Mouse (Mus musculus) embryonic facial prominence, embryonic 11.5 days (tissue): ENCODE measurements at regions not wholly inside any gene's neighbourhood (a gene's known extent, or its start where the extent isn't known, plus 50 kb on each side); places are given as distances from the start of the nearest gene placed in this dataset.
A peak's percentile ranks its signal among the peaks of the same experiment; 100 is the strongest.

Experiments used
- ATAC-seq: fragments of 200-750 bp; cut with Nextera tagmentation; replicated peaks from 2 replicates; pipeline ENCODE4 v1.8.0; 2017; ENCODE audit warnings: low read depth; ENCODE audit not compliant: insufficient number of reproducible peaks, low FRiP score, low TSS enrichment
- DNase-seq: peaks from one replicate; pipeline ENCODE4 v3.0.0-alpha.2; 2015; ENCODE audit warnings: low spot score
- H3K27ac ChIP-seq: fragments of 300-500 bp; sonication (generic); replicated peaks from 2 replicates; pipeline ENCODE4 v1.5.1; 2014; ENCODE audit warnings: mild to moderate bottlenecking, low read depth, low read length, control low read depth
- H3K27me3 ChIP-seq: fragments of 300-500 bp; sonication (generic); 2 replicates; pipeline ENCODE4 v1.6.1; 2014; ENCODE audit warnings: mild to moderate bottlenecking, low read length, moderate library complexity, mixed read lengths; ENCODE audit not compliant: control insufficient read depth, insufficient read depth
- H3K36me3 ChIP-seq: fragments of 300-500 bp; sonication (generic); replicated peaks from 2 replicates; pipeline ENCODE4 v1.6.1; 2014; ENCODE audit warnings: low read depth, mild to moderate bottlenecking, low read length, moderate library complexity, mixed read lengths; ENCODE audit not compliant: control insufficient read depth, insufficient read depth
- H3K4me1 ChIP-seq: fragments of 300-500 bp; sonication (generic); 2 replicates; pipeline ENCODE4 v1.6.1; 2014; ENCODE audit warnings: low read length, mixed read lengths; ENCODE audit not compliant: control insufficient read depth, insufficient read depth
- H3K4me2 ChIP-seq: fragments of 300-500 bp; sonication (generic); 2 replicates; pipeline ENCODE4 v1.6.1; 2014; ENCODE audit warnings: low read depth, mild to moderate bottlenecking, control low read depth, low read length, moderate library complexity
- H3K4me3 ChIP-seq: fragments of 300-500 bp; sonication (generic); 2 replicates; pipeline ENCODE4 v1.5.1; 2014; ENCODE audit warnings: low read depth, low read length, control low read depth
- H3K9ac ChIP-seq: fragments of 300-500 bp; sonication (generic); replicated peaks from 2 replicates; pipeline ENCODE4 v1.6.1; 2014; ENCODE audit warnings: mild to moderate bottlenecking, control low read depth, low read length
- H3K9me3 ChIP-seq: fragments of 300-500 bp; sonication (generic); replicated peaks from 2 replicates; pipeline ENCODE4 v1.6.1; 2016; ENCODE audit warnings: mild to moderate bottlenecking, low read length, inconsistent platforms, mixed read lengths; ENCODE audit not compliant: control insufficient read depth
- WGBS: fragments of 180-500 bp; shearing (Covaris S2); extraction: QIAGEN DNeasy Blood & Tissue Kit; methylation state at CpG from one replicate; pipeline ENCODE4 v1.1.7; 2014; 5-methylcytosine and 5-hydroxymethylcytosine counted together

GRCm38 (mm10) chr4:124484613-124485586 lies 125.7 kb downstream of the 3100002H09Rik start:
- no peaks in the 10 kb centered on the region for H3K36me3 ChIP-seq
- H3K4me2 ChIP-seq: no peak overlapping the region
- DNase-seq: no peak
- H3K4me3 ChIP-seq: no peak overlapping the region
- ATAC-seq: 0 out of 2 replicates have a peak, but pooled peaks have one; percentile 29
- H3K9me3 ChIP-seq: peaks cover 3% of the 10 kb centered on the region; the same call in 1 of the 2 replicates
- no peak overlapping the region for H3K27ac ChIP-seq
- H3K4me1 ChIP-seq: peaks cover 3% of the 10 kb centered on the region; the same call in 1 of the 2 replicates
- 36% methylated on average over 19 of the region's 19 CpGs for WGBS
- peaks cover 12% of the 10 kb centered on the region for H3K27me3 ChIP-seq
- H3K9ac ChIP-seq: no peak overlapping the region

DNA sequence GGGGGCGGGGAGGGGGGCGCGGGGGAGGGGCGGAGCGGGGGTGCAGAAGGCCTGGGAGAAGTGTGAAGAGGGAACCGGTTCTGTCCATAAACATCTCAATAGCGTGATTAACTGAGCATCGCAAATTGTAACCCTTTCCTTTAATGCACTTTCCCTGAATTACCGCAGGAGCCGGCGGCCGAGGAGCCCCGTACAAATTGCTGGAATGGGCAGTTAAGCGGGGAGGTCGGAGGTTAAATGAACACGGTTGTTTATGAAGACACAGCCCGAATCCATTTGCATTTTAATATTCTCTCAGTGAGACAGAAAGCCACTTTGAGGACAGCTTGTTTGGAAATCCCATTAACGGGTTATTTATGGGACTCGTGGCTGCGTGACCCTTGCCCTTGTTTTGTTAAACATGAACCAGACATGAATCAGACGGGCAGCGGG lies 132.7 kb downstream of the 3100002H09Rik start:
- DNase-seq (peak; percentile 41), ATAC-seq (peak; percentile 31; the same call in 1 of the 2 replicates)
- WGBS: 2% methylated on average over 22 of the region's 22 CpGs
- Histone ChIP-seq H3K4me3 (no peak overlapping the region), H3K36me3 (no peaks in the 10 kb centered on the region), H3K4me1 (0 out of 2 replicates have a peak, but pooled peaks cover 2% of the 10 kb centered on the region), H3K9me3 (no peaks in the 10 kb centered on the region), H3K4me2 (peak overlapping the region; percentile 46), H3K9ac (no peak overlapping the region), H3K27ac (no peak overlapping the region), H3K27me3 (peaks cover 25% of the 10 kb centered on the region)

- Histone ChIP-seq H3K36me3 (no peaks in the 10 kb centered on the region), H3K4me3 (no peak overlapping the region), H3K9ac (no peak overlapping the region), H3K4me2 (peak overlapping the region; percentile 46), H3K27me3 (peaks cover 23% of the 10 kb centered on the region), H3K27ac (no peak overlapping the region), H3K9me3 (no peaks in the 10 kb centered on the region), H3K4me1 (0 out of 2 replicates have a peak, but pooled peaks cover 2% of the 10 kb centered on the region)
- DNase-seq (peak; percentile 40), ATAC-seq (peak; percentile 44; the same call in 1 of the 2 replicates)
- 17% methylated on average over 14 of the region's 14 CpGs for WGBS
These were observed 133.2 kb downstream of the 3100002H09Rik start for GRCm38 (mm10) chr4:124477359-124477868.

- H3K36me3 ChIP-seq: no peaks in the 10 kb centered on the region
- no peaks in the 10 kb centered on the region; the same call in 1 of the 2 replicates for H3K27me3 ChIP-seq
- H3K9ac ChIP-seq: no peak overlapping the region
- no peak overlapping the region for H3K4me3 ChIP-seq
- DNase-seq: no peak
- no peak for ATAC-seq
- no peaks in the 10 kb centered on the region for H3K4me1 ChIP-seq
- no peak overlapping the region for H3K27ac ChIP-seq
- WGBS: 71% methylated on average over 18 of the region's 18 CpGs
- no peaks in the 10 kb centered on the region for H3K9me3 ChIP-seq
- H3K4me2 ChIP-seq: no peak overlapping the region
These were observed 145.3 kb downstream of the 3100002H09Rik start for GRCm38 (mm10) chr4:124465229-124465820.

- no peak overlapping the region for H3K4me3 ChIP-seq
- no peak overlapping the region for H3K27ac ChIP-seq
- WGBS: 33% methylated on average over 14 of the region's 14 CpGs
- DNase-seq: peak; percentile 33
- H3K27me3 ChIP-seq: no peaks in the 10 kb centered on the region
- peaks cover 7% of the 10 kb centered on the region for H3K4me1 ChIP-seq
- no peaks in the 10 kb centered on the region for H3K36me3 ChIP-seq
- no peak for ATAC-seq
- H3K9ac ChIP-seq: no peak overlapping the region
- H3K4me2 ChIP-seq: no peak overlapping the region
- H3K9me3 ChIP-seq: no peaks in the 10 kb centered on the region
These were observed 154.9 kb downstream of the 3100002H09Rik start for GRCm38 (mm10) chr4:124455511-124456338.

- H3K36me3 ChIP-seq: no peaks in the 10 kb centered on the region
- no peak overlapping the region for H3K4me2 ChIP-seq
- 11% methylated on average over 3 of the region's 3 CpGs for WGBS
- peaks cover 6% of the 10 kb centered on the region for H3K4me1 ChIP-seq
- H3K9ac ChIP-seq: no peak overlapping the region
- no peaks in the 10 kb centered on the region for H3K9me3 ChIP-seq
- peak; percentile 82 for ATAC-seq
- H3K27ac ChIP-seq: no peak overlapping the region
- DNase-seq: peak; percentile 61
- no peaks in the 10 kb centered on the region for H3K27me3 ChIP-seq
- H3K4me3 ChIP-seq: no peak overlapping the region
These were observed 159.5 kb downstream of the 3100002H09Rik start for GRCm38 (mm10) chr4:124451131-124451530.

DNA sequence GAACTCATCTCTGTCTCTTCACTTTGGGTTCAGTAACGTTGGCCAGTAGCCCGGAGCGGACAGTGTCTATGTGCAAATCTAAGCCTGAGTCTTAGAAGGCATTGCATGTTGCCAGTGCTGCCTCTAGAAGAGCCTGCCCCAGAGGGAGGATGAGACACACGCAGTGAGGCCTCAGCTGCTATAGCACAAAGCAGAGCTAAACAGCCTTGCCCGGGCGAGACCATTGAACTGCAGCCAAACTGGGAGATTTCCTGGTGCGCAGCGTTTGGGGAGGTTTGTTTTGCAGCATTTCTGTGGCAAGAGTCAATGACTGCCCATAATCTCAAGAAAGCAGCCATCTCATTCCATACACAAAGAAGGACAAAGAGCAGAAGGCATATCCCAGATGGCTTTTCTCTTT lies 164.0 kb downstream of the 3100002H09Rik start:
- Histone ChIP-seq H3K27me3 (peaks cover 9% of the 10 kb centered on the region; the same call in 1 of the 2 replicates), H3K9me3 (no peaks in the 10 kb centered on the region), H3K4me2 (no peak overlapping the region), H3K4me1 (peaks cover 8% of the 10 kb centered on the region), H3K36me3 (no peaks in the 10 kb centered on the region), H3K4me3 (no peak overlapping the region), H3K9ac (no peak overlapping the region), H3K27ac (no peak overlapping the region)
- no peak for DNase-seq
- 72% methylated on average over 8 of the region's 8 CpGs for WGBS
- no peak for ATAC-seq
